Comparison of ENCODE assay signal across 8 mouse cellular contexts in genomic region chr15:77955440-77956403, GRCm38 (mm10). TPM values are rescaled to one million over a fixed set of nuclear protein-coding genes. Genes with fewer than 3 reads are reported as not detected.
A peak's percentile ranks its signal among the peaks of the same experiment; 100 is the strongest.
DNase-seq lines count a peak whose midpoint lies in the region; ATAC-seq and TF ChIP-seq lines count a peak whose summit lies in the region.

No protein-coding gene starts in this region.

- H3K4me3 ChIP-seq in liver, adult 2 months (ENCODE audit: insufficient read depth, low read depth, low read length), result peak overlapping the region; percentile 53; the same call in 1 of the 2 replicates
- H3K4me3 ChIP-seq in forebrain, embryonic 11.5 days (ENCODE audit: low read depth, low read length), result peak overlapping the region; percentile 54
- H3K4me3 ChIP-seq in limb, embryonic 10.5 days, result peak overlapping the region; percentile 67

- WGBS in liver, adult 2 months, result 16% methylated on average over 52 of the region's 52 CpGs
- 11% methylated on average over 52 of the region's 52 CpGs for WGBS in forebrain, embryonic 11.5 days
- WGBS in limb, embryonic 10.5 days, result 8% methylated on average over 52 of the region's 52 CpGs

- peaks cover 3% of the 10 kb centered on the region; the same call in 1 of the 2 replicates for H3K27me3 ChIP-seq in liver, adult 2 months (ENCODE audit: control insufficient read depth, insufficient read depth, low read length)
- peaks cover 4% of the 10 kb centered on the region; the same call in 1 of the 2 replicates for H3K27me3 ChIP-seq in forebrain, embryonic 11.5 days (ENCODE audit: control insufficient read depth, insufficient read depth, low read length)
- H3K27me3 ChIP-seq in limb, embryonic 10.5 days (ENCODE audit: low read depth, poor library complexity, severe bottlenecking), result peaks cover 30% of the 10 kb centered on the region

- peaks cover 3% of the 10 kb centered on the region; the same call in 1 of the 2 replicates for H3K4me1 ChIP-seq in liver, adult 2 months (ENCODE audit: control insufficient read depth, insufficient read depth, low read length)
- peaks cover 8% of the 10 kb centered on the region for H3K4me1 ChIP-seq in forebrain, embryonic 11.5 days (replicated peaks; ENCODE audit: control insufficient read depth, insufficient read depth, low read length)
- peaks cover 26% of the 10 kb centered on the region for H3K4me1 ChIP-seq in limb, embryonic 10.5 days

- no peaks in the 10 kb centered on the region for H3K9me3 ChIP-seq in forebrain, embryonic 11.5 days (ENCODE audit: control insufficient read depth, low read length)
- no peaks in the 10 kb centered on the region for H3K9me3 ChIP-seq in limb, embryonic 10.5 days (replicated peaks)

- no peak for TF ChIP-seq CTCF in liver, adult 2 months (IDR thresholded peaks at IDR 0.05; ENCODE audit: low read depth, low read length)

- no peak for DNase-seq in liver, adult 2 months (ENCODE audit: extremely low read depth, low read depth, low spot score)
- DNase-seq in liver, result no peak
- DNase-seq in cerebellum, adult 11 months, result peak; percentile 55
- DNase-seq in forebrain, embryonic 11.5 days (ENCODE audit: low spot score), result peak; percentile 70
- peak; percentile 61 for DNase-seq in limb, embryonic 10.5 days (ENCODE audit: low spot score)
- DNase-seq in neural tube, embryonic 10.5 days (ENCODE audit: extremely low spot score, low spot score), result peak; percentile 53
- DNase-seq in ovary, postnatal 10 days (ENCODE audit: low spot score), result no peak
- DNase-seq in layer of hippocampus, postnatal 25 days (ENCODE audit: extremely low spot score in 1 of 2, low spot score in 1 of 2), result no peak

- peaks cover 17% of the 10 kb centered on the region; the same call in 1 of the 2 replicates for H3K36me3 ChIP-seq in liver, adult 2 months (ENCODE audit: control insufficient read depth, insufficient read depth, low read length)
- H3K36me3 ChIP-seq in forebrain, embryonic 11.5 days (ENCODE audit: control insufficient read depth, insufficient read depth, low read length), result peaks cover 14% of the 10 kb centered on the region; the same call in 1 of the 2 replicates
- peaks cover 40% of the 10 kb centered on the region for H3K36me3 ChIP-seq in limb, embryonic 10.5 days

- peak overlapping the region; percentile 79 for H3K4me2 ChIP-seq in forebrain, embryonic 11.5 days (ENCODE audit: low read depth, low read length, severe bottlenecking)

- H3K79me2 ChIP-seq in liver, adult 2 months (ENCODE audit: control insufficient read depth, insufficient read depth, low read length), result no peaks in the 10 kb centered on the region

- no peak for TF ChIP-seq POLR2A in liver, adult 2 months (IDR thresholded peaks at IDR 0.05; ENCODE audit: extremely low read depth, insufficient read depth, low read length)

- H3K9ac ChIP-seq in liver, adult 2 months (ENCODE audit: low read depth, low read length), result peak overlapping the region; percentile 24; the same call in 1 of the 2 replicates
- peak overlapping the region; percentile 59 for H3K9ac ChIP-seq in forebrain, embryonic 11.5 days (ENCODE audit: low read length)

- no peak overlapping the region for H3K27ac ChIP-seq in liver, adult 2 months (replicated peaks; ENCODE audit: insufficient read depth, low read depth, low read length)
- no peak overlapping the region for H3K27ac ChIP-seq in forebrain, embryonic 11.5 days (ENCODE audit: low read depth, low read length)
- peak overlapping the region; percentile 75 for H3K27ac ChIP-seq in limb, embryonic 10.5 days

- no peak; the same call in none of the 2 replicates for ATAC-seq in forebrain, embryonic 11.5 days (replicated peaks; ENCODE audit: low FRiP score)

RNA-seq across cellular contexts. Expression of gene Foxred2, which starts 0.8 kb away (rescaled TPM):
- total RNA-seq in liver, adult 2 months (2014; rRNA removed), result 0.13 and 0.18 TPM in 2 replicates
- polyA plus RNA-seq in liver, adult 2 months (2012; rRNA removed), result 0.16 and 0.18 TPM in 2 replicates
- polyA plus RNA-seq in forebrain, embryonic 11.5 days (2014; fragmentation: Nextera tagmentation; extraction: Ambion mirVana), result 9.1 TPM in 2 replicates
- 7.3 and 7.7 TPM in 2 replicates for polyA plus RNA-seq in limb, embryonic 10.5 days (2016; fragmentation: Nextera tagmentation; extraction: Ambion mirVana)
- 10 to 100 TPM; 11.0 to 13.4 TPM for total RNA-seq in layer of hippocampus, postnatal 25 days (2021)

RNA-seq across cellular contexts. Expression of gene Eif3d, which starts 14.9 kb away (rescaled TPM):
- total RNA-seq in liver, adult 2 months (2014; rRNA removed), result 57.3 and 61.3 TPM in 2 replicates
- polyA plus RNA-seq in liver, adult 2 months (2012; rRNA removed), result 92.9 and 115 TPM in 2 replicates
- 243 and 275 TPM in 2 replicates for polyA plus RNA-seq in forebrain, embryonic 11.5 days (2014; fragmentation: Nextera tagmentation; extraction: Ambion mirVana)
- polyA plus RNA-seq in limb, embryonic 10.5 days (2016; fragmentation: Nextera tagmentation; extraction: Ambion mirVana), result 260 and 285 TPM in 2 replicates
- 100 to 1,000 TPM in 1 of 2 experiments, 10 to 100 TPM in 1; 91.1 to 109 TPM for total RNA-seq in layer of hippocampus, postnatal 25 days (2021)

RNA-seq across cellular contexts. Expression of gene Txn2, which starts 26.9 kb away (rescaled TPM):
- 85.3 and 96.1 TPM in 2 replicates for total RNA-seq in liver, adult 2 months (2014; rRNA removed)
- 441 and 448 TPM in 2 replicates for polyA plus RNA-seq in liver, adult 2 months (2012; rRNA removed)
- 232 and 267 TPM in 2 replicates for polyA plus RNA-seq in forebrain, embryonic 11.5 days (2014; fragmentation: Nextera tagmentation; extraction: Ambion mirVana)
- polyA plus RNA-seq in limb, embryonic 10.5 days (2016; fragmentation: Nextera tagmentation; extraction: Ambion mirVana), result 287 and 339 TPM in 2 replicates
- total RNA-seq in layer of hippocampus, postnatal 25 days (2021), result 100 to 1,000 TPM; 115 to 140 TPM

Comparison
In these comparisons a context has a peak if more than half of its experiments do, and no peak if none do; other contexts are left out.
1. DNase-seq: peak in cerebellum, adult 11 months (single experiment), forebrain, embryonic 11.5 days (single experiment), limb, embryonic 10.5 days (single experiment) and neural tube, embryonic 10.5 days (single experiment); none in liver, adult 2 months (single experiment), liver (single experiment), ovary, postnatal 10 days (single experiment) and layer of hippocampus, postnatal 25 days (0 of 2).
2. Peak in every context shown above with its lines, with median percentiles within 50 percentile points of each other: H3K4me3 ChIP-seq.